Mouse (Mus musculus) CD8-positive naive resting alpha-beta T cell, adult 2 months (primary cell): ENCODE data around the gene Rps6kb1.

Experiments used
- DNase-seq, 2 experiments: peaks; one replicate each; pipeline ENCODE4 v3.0.0; 2022; ENCODE audit warnings: low read depth in 2 of 2, low spot score in 2 of 2

Gene Rps6kb1

DNA sequence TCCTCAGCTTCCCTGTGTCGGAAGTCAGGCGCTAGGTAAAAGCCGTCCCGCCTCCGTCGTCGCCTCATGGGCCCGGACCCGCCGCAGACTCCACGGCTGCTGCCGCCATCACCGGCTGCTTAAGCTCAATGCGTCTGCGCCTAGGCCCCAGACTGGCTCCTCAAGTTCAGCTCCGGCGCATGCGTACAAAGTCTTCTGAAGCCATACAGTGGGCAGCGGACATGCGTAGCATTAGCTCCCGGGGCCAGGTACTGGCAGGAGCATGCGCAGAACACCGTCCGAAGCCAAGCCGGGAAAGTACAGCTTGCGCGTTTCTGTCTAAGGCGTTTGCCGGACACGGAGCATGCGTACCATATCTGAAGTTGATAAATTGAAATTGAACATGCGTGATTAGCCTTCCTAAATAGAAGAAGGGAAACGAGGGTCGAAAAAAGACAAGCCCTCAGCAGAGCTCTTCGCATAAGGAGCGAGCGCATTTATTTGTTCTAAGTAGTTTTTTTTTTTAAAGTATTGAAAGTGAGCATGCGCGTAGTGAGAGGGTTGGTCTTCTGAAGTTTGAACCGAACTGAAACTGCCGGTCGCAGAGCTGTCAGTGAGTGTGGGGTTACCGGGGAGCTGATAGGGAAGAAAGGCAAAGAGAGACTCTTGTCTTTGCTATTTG is at the start of gene Rps6kb1, which contains the start of gene Tubd1:
Gene Rps6kb1, minus strand, starts transcription at position 167 of the 661 bp plus-strand sequence.
Gene Tubd1, plus strand, starts transcription at position 353 of the 661 bp plus-strand sequence.
- DNase-seq, result peak; percentile 97

DNA sequence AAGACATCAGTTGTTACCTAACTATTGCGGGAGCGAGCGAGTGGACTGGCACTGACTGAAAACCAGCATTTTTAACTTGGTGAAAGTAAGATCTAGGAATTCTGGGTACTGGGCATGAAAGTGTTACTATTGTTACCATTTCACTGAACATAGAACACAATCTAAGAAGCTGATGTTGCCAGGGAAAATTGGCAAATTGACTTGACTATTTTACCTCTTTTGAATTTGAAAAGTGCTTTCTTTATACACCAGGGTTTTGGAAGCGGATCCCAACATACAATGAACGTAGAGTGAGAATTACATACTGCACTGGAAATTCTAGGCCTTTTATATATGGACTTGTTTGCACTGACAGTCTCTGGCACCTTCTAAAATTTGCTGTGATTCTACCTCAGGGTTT is 48.8 kb upstream of the Rps6kb1 start:
- no peak for DNase-seq

DNA sequence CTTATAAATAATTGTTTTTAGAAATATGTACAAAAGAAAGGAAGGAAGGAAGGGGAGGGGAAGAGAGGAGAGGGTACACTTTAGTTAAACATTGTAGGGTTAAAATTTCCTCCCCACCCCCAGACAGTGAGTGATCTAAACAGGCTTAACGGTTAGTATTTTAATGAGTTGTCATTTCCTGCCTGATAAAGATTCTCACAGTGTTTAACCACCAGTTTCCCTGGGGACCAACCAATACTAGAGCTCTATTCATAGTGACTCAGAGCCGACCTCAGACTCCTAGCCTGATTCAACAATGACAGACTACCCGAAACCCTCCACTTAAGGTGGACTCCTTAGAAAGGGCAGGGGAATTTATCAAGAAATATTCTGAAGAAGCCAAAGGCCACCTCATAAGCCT is 48.4 kb upstream of the Rps6kb1 start:
- no peak for DNase-seq

DNA sequence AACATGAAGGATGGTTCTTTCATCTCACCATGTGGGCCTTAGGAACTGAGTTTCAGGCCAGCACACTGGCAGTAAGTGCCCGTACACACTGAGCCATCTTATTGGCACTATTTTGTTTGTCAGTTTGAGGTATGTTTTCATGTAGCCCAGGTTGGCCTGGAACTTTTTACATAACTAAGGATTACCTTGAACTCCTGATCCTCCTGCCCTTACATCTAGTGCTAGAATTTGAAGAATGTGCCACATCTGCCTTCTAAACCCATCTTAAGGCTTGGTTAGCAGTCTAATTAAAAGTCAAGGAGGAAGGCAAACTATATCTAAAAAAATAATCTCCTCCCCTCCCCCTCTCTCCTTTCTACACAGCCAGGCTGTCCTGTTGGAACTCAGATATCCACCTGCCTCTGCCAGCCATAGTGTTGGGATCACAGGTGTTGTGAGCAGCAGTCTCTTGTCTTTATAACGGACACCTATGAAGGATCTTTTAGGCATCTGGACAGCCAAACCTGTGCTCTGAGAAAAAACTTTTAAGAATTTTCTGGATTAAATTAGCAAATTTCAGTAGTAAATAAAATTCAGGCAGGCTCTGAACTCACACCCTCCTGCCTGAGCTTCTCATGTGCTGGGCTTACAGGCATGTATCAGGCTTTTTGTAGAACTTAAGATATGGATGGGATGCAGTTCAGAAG is 47.5 kb upstream of the Rps6kb1 start:
- no peak for DNase-seq

DNA sequence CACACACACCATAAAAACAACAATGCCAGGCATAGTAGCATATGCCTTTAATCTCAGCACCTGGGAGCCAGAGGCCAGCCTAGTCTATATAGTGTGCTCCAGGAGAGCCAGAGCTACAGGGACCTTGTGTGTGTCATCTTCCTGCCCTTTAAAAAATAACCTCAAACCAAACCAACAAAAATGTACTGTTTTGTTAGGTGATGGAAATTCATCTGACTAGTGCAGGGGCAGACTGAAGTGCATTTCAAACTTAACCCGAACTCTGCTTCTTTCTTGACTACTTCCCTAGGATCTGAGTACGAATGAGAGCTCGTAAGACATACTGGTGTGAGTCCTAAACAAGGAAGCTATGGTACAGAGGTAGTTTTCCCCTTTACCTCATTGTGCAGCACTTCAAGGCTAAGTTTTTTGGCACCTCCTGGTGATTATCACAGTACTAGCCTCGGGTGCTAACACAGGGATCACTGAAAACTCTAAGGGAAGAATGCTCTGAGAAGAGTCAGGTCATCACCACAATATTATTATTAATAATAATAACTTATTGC is 46.8 kb upstream of the Rps6kb1 start:
- no peak for DNase-seq

DNA sequence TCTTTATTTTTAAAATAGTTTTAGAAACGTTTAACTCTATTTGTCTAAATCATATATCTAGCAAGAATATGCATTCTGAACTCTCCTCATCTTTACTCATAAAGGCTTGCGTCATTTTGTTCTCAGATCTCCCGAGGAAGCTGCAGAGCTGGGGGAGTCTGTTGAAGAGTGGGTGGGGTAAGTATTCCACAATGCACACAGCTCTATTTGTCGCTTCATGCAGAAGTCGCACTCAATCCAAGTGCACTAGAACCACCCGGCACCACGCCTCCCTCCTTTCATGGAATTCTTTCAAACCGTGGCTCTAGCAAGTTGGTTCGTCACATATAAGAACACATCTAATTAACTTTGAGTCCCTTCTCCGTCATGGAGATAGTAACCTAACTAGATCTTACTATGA is 46.0 kb upstream of the Rps6kb1 start:
- DNase-seq, result no peak

DNA sequence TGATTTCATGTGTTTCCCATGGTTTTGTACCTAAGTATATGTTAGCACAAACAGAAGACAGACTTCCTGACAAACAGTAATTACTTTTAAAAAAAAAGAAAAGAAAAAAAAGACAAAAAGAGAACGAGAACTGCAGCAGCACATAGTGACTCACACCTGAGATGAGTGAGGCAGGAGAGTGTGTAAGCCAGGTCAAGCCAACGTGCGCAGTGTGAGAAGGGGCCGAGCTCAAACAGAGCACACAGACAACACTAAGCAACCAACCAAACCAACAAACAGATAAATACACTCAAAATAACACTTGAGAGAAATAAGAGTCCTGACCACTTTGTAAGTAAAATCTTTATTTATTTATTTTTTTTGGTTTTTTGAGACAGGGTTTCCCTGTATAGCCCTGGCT is 45.5 kb upstream of the Rps6kb1 start:
- DNase-seq, result no peak

DNA sequence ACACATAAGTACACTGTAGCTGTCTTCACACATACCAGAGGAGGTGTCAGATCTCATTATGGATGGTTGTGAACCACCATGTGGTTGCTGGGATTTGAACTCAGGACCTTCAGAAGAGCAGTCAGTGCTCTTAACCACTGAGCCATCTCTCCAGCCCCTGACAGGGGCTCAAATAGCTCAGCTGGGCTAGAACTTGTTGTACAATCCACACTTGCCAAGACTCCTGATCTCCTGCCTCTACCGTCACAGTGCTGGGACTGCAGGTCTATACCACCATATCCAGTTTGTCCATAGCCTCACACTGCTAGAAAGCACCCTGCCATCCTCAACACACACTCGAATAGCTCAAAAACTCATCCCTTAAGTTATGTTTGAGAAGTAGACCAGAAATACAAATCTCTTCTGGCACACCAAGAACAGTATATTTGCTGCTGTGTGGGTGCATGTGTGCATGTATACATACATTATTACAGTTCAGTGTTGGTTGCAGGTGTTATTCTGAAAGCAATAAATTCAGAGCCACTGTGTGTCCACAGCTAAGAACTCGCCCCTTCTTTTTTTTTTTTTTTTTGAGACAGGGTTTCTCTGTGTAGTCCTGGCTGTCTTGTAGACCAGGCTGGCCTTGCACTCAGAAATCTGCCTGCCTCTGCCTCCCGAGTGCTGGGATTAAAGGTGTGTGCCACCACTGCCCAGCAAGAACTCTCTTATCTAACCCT is 44.1 kb upstream of the Rps6kb1 start:
- DNase-seq, result no peak

DNA sequence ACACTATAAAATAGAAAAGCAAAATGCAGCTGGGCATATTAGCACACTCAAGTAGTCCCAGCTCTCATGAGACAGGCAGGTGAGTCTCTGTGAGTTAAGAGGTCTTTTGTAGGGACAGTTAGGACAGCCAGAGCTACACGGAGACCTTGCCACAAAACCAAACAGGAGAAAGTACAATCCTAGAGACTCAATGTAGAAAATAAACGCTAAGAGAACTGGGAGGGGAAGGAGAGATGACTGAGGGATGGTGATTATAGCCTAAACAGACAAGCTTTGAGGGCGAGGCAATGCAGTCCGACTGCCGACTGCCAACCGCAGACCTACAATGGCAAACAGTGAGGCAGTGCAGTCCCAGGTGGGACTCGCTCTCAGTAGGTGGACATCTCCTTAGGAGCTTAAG is 43.2 kb upstream of the Rps6kb1 start:
- no peak for DNase-seq

DNA sequence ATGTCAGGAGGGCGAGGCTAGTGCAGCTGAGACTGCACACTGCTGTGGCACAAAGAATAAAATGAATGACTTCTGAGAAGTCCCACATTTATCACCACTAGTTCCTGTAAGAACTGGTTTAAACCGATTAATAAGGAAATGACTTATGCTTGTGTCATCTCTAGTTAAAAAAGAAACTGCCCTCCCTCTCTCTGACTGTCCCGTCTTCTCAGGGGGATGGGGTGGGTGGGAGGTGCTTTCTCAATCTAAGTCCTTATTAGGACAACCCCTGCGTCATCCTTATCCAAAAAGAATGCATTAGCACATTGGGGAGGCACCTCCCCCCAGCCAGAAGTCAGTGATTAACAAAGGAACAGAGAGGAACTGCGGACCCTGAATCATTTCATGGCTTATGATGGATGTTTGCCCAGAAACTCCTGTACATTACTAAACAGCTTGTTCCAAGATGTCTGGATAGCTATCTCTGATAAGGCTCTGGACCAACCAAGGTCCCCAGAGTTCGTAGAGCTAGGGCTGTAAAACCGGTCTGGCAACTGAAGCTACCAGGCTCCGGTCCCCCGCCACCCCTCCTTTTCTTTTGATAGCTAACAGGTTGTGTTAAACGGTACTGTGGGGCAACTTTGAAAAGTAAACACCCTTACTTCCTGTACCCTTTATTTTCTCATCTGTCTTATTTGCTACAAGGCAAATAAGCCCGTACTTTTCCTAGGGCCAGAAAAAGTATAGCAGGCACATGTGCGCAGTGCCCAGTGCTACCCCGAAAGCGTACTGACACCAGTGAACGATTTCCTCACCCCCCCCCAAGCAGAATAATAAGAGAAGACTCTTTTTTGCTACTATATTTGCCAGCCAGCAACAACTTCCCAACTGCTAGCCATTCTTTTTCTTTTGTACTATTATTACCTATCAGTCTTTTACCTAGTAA is 42.5 kb upstream of the Rps6kb1 start:
- peak; percentile 44 to 65 for DNase-seq

DNA sequence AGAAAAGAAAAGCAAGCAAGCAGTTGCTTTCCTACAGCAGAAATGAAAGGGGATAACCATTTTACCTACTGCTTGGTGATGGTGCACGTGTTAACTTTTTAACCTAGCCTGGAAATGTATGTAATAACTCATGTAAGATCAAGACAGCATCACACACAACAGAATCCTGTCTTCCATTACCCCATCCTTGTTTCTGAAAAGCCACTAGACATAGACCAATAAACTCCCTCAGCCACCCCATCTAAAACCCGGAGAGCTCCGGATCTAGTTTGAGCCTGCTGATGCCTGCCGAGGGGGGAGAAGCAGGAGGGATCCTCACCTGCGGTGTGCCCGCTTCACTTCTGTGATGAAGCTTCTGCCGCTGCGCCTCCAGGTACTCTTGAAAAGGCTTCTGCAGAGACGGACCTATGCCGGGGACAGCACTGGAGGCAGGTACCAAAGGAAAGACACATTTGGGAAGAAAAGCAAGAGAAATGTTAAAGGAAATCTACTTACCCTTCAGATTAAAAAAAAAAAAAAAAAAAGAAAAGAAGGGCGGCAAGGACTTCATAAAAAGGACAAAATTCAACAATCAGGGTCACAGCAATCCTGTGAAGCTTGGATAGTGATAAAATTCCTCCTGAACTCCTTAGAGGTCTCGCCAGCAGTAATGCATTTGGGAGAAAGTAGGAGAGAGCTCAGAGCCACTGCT is 41.7 kb upstream of the Rps6kb1 start:
- DNase-seq, result peak; percentile 57 to 66

DNA sequence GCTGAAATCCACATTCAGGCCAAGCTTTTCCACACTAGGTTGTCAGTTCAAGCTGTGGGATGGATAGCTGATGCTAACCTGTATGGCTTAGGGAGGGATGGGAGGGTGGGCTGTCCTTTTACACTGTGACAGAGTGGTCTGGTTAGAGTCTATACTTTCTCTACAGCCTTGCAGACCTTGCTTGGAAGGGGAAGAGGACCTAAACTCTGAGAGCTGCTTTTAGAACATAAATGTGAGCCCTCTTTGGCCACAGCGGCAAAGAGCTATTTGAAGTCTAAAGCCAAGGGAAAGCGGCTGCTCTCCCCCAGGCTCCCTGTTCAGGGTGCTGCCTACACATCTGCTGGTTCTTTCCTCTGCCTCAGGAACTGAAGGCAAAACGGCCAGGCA is 41.0 kb upstream of the Rps6kb1 start:
- no peak for DNase-seq

DNA sequence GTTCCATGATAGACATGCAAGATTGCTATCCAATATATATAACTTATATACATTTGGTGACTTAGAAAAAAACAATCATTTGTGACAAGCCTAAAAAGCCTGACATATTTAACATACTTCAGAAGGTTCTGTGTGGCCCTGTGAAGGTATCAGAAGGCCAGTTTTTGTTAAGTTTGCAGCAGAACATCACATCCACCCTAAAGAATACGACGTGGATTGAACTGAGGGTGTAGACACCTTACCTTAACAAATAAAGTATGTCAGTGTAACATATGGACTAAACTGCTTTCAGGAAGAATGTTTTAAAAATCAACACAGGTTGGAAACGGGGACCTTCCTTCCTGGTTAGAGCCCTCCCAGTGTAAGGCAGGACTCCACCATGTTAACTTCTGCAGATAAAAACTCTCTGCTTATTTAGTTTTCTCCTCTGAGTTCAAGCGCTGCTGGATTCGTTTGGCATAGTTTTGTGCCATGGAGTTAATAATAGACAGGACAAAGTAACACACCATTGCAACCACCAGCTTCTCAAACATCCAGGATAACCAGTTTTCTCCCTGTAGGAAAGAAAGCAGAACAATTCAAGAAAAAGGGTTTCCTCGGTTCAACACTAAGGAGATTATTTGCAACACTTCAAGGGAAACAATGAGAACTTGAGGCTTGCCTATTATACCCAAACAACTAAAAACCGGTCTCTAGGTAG is 40.4 kb upstream of the Rps6kb1 start:
- DNase-seq, result no peak

DNA sequence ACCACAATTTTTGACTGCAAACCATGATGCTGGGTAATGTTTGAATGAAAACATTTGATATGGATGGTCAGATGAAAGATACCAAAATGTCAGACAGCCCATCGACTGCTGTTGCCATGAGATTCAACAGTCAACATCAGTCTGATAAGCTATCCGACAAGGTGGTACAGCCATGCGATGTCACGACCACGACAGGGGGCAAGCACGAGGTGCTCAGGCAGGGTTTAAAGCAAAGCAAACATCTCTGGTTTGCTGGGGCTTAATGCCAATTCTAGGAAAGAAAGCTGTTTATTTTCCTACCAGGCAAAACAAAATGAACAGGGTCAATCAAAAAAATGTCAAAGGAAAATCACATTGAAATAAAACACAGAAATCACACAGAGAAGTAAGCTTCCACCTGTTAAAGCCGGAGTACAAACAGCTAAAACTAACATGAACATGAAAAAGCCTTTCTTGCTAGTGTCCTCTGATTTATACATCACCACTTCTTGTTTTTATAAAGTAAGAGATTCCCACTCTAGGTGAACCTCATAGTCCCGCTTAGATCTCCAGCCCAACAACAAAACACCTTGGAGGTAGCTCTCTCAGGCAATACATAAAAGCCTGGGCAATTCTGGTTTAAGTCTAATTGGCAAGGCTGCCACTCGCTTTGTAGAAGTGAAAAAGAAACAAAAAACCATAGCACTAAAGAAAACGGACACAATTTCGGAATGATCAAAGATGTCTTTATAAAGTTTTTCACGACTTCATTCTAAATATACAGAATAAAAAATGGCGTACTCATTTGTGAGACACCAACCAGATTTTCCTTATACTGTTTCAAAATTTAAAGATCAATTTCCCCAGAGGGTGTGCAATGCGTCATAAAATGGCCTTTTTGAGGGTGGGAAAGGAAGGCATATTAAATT is 39.6 kb upstream of the Rps6kb1 start:
- no peak for DNase-seq

DNA sequence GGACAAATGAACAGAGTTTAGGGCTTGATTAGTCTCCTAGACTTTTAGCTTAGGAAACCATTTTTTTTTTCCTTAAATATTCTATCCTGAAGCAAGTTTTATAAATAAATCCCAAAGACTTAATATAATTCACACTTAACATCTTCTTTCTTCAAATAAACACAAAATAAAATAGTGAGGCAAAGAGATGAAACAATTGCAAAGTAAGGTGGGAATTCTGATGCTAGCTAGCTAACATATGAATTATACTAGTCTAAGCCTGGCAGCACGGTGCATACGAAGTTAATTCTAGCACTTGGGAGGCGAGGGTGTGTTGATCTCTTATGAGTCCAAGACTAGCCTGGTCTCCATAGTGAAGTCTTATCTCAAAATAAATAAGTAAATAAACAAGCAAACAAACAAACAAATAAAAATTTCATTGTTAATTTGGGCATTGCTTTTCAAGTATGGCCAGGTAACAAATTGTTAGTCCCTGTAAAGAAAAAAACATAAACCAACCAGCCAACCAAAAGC is 38.8 kb upstream of the Rps6kb1 start:
- no peak for DNase-seq

DNA sequence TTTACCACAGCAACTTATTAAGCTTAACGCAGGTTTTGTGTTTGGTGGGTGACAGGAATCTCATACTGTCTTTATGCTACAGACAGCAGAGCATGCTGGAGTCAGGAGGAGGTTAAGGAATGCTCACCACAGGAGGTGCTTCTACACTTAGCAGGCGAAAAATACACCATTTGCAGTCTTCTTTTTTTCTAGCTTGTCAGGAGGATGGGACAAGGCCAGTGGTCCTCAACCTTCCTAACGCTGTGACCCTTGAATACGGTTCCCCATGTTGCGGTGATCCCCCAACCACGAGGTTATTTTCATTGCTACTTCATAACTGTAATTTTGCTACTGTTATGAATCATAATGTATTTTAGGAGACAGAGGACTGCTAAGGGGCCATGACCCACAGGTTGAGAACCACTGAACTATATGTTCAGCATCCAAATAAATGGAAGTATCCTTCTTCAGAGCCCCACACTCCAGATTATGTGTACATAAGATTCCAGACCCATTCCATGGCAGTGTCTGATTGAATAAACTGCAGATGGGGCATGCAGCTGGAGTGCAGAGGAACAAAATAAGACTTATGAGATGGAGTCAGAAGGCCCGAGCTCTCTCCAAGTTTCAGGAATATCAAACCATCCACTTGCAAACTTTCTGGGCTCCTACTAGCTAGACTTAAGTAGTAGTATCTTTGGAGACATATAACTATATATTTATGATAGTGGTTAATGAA is 38.1 kb upstream of the Rps6kb1 start:
- no peak for DNase-seq

DNA sequence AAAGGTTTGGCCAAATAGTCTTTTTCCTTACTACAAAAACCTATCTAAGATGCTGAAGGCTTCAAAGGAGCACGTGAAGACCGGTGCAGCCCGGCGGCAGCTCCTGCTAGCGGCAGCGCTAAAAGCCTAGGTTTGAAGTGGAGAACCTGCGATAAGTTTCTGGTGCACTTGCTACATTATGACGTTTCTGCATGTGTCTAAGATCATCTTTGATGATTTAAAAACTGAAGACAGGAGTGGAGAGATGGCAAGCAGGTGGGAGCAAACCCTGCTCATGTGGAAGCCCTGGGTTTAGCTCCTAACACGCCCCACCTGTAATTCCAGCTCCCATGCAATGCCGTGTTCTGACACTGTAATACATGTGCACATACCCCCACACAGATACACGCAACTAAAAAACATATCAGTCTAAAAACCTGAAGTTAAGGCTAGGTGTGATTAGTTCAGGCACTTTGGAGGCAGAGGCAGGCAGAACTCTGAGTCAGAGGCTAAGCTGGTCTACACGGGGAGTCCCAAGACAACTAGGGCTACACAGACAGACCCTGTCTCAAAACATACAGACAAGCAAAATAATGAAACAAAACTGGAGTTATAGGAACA is 37.4 kb upstream of the Rps6kb1 start:
- peak in 1 of 2 experiments; percentile 19 for DNase-seq
